Comparison of ENCODE assay signal across 7 mouse cellular contexts in the genomic region with DNA sequence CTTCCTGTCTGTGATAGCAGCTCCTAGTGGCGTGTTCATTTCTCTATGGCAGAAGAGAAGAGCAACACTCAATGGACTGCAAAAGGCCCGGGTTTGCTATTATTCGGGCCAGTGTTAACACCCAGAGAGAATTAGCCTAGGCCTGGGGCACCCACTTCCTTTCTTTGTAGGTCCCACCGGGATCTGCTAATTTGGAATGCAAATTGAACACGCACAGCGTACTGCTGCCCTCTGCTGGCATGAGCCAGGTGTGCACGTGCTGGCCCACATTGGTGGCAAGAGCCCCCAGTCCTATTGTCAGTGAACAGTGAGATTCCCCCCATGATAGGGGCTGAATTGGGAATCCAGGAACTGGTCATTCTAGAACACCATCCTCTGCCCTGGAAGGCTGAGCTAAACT.
DNase-seq lines count a peak whose midpoint lies in the region; ATAC-seq lines count a peak whose summit lies in the region.

No protein-coding gene starts in this region.

- peak; percentile 97 for ATAC-seq in granulocyte monocyte progenitor cell, adult 5-6 weeks (replicated peaks; ENCODE audit: poor library complexity, severe bottlenecking)
- no peak for ATAC-seq in limb, embryonic 11.5 days (ENCODE audit: insufficient number of reproducible peaks, low FRiP score, low TSS enrichment, low read depth)
- ATAC-seq in midbrain, embryonic 14.5 days (ENCODE audit: low FRiP score, low TSS enrichment) = no peak

- H3K27me3 ChIP-seq in limb, embryonic 11.5 days (ENCODE audit: control insufficient read depth, insufficient read depth, low read length) = no peaks in the 10 kb centered on the region
- H3K27me3 ChIP-seq in midbrain, embryonic 14.5 days (ENCODE audit: control insufficient read depth, insufficient read depth, low read length) = no peaks in the 10 kb centered on the region

- H3K27ac ChIP-seq in limb, embryonic 11.5 days (replicated peaks; ENCODE audit: low read depth, low read length) = no peak overlapping the region
- H3K27ac ChIP-seq in midbrain, embryonic 14.5 days (replicated peaks; ENCODE audit: low read depth, low read length) = no peak overlapping the region

- no peaks in the 10 kb centered on the region for H3K36me3 ChIP-seq in limb, embryonic 11.5 days (ENCODE audit: control insufficient read depth, insufficient read depth, low read length)
- no peaks in the 10 kb centered on the region for H3K36me3 ChIP-seq in midbrain, embryonic 14.5 days (ENCODE audit: control insufficient read depth, insufficient read depth, low read length)

- 3% methylated on average over 7 of the region's 7 CpGs for WGBS in limb, embryonic 11.5 days
- WGBS in midbrain, embryonic 14.5 days = 2% methylated on average over 7 of the region's 7 CpGs

- H3K9ac ChIP-seq in limb, embryonic 11.5 days (ENCODE audit: low read length) = no peak overlapping the region
- no peak overlapping the region for H3K9ac ChIP-seq in midbrain, embryonic 14.5 days (replicated peaks; ENCODE audit: low read length)

- peak; percentile 78 for DNase-seq in adipocyte (ENCODE audit: low spot score)
- peak; percentile 87 for DNase-seq in embryo, embryonic 11 days
- DNase-seq in kidney, adult 18-20 months = peak; percentile 85
- peak; percentile 94 for DNase-seq in limb, embryonic 11.5 days (ENCODE audit: low spot score)
- peak; percentile 91 for DNase-seq in midbrain, embryonic 14.5 days
- peak; percentile 69 to 86 for DNase-seq in spleen, adult 18-20 months

- no peaks in the 10 kb centered on the region for H3K9me3 ChIP-seq in limb, embryonic 11.5 days (ENCODE audit: control insufficient read depth, low read length)
- H3K9me3 ChIP-seq in midbrain, embryonic 14.5 days (ENCODE audit: control insufficient read depth, low read length) = no peaks in the 10 kb centered on the region

- no peak overlapping the region for H3K4me3 ChIP-seq in limb, embryonic 11.5 days (ENCODE audit: low read depth, low read length)
- no peak overlapping the region for H3K4me3 ChIP-seq in midbrain, embryonic 14.5 days (replicated peaks; ENCODE audit: low read depth, low read length)

- H3K4me2 ChIP-seq in limb, embryonic 11.5 days (ENCODE audit: low read depth, severe bottlenecking) = no peak overlapping the region
- H3K4me2 ChIP-seq in midbrain, embryonic 14.5 days (ENCODE audit: low read length) = peak overlapping the region; percentile 31

- H3K4me1 ChIP-seq in limb, embryonic 11.5 days (ENCODE audit: control insufficient read depth, insufficient read depth, low read length) = peaks cover 4% of the 10 kb centered on the region
- H3K4me1 ChIP-seq in midbrain, embryonic 14.5 days (ENCODE audit: control insufficient read depth, insufficient read depth, low read length) = no peaks in the 10 kb centered on the region; the same call in 1 of the 2 replicates
